Mouse (Mus musculus): Measurements from ENCODE around the gene Ap1m1. TPM values are rescaled to one million over a fixed set of nuclear protein-coding genes. Genes with fewer than 3 reads are reported as not detected.

Gene Ap1m1
- polyA plus RNA-seq, 1 experiment = 39.4 TPM

GRCm38 (mm10) chr8:72281634-72282033 lies 41.8 kb downstream of the Ap1m1 start:
- DNase-seq (ENCODE audit: low read depth, low spot score) = no peak
- 17% methylated on average over 3 of the region's 3 CpGs for WGBS

DNA sequence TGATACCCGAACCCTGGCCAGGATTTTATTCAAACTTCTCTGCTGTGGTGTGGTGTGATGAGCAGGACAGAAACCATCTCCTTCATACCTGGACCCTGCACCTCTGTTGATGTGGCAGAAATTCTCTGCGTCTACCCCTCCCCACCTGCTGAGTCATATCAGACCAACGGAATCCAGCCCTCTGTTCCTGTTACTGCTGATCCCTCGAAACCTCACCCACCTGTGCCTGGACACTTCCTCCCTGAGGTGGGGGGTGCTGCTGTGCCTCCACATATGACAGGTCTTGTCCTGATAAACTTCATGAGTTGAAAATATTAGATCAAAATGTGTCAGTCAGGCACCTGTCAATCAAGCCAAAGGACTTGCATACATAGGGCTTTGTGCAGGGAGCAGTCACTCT lies 45.5 kb downstream of the Ap1m1 start:
- DNase-seq (ENCODE audit: low read depth, low spot score) = no peak
- 43% methylated on average over 4 of the region's 4 CpGs for WGBS

DNA sequence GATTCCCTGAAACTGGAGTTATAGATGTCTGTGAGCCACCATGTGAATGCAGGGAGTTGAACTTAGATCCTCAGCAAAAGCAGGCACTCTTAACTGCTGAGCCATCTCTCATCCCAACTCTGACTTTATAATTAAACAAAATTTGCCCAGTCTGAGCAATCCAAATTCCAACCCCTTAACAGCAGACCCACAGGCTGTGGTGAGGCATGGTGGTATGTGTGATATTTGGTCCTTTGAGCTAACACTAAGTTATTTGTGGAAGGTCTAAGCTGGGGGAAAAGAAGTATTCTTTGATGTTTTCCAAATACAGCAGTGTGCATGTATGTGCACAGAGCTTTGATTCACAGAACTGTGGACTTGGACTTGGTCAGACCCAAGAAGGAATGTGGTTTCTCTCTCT lies 49.2 kb downstream of the Ap1m1 start:
- no peak for DNase-seq (ENCODE audit: low read depth, low spot score)

GRCm38 (mm10) chr8:72291104-72291503 lies 51.3 kb downstream of the Ap1m1 start:
- DNase-seq (ENCODE audit: low read depth, low spot score) = no peak

DNA sequence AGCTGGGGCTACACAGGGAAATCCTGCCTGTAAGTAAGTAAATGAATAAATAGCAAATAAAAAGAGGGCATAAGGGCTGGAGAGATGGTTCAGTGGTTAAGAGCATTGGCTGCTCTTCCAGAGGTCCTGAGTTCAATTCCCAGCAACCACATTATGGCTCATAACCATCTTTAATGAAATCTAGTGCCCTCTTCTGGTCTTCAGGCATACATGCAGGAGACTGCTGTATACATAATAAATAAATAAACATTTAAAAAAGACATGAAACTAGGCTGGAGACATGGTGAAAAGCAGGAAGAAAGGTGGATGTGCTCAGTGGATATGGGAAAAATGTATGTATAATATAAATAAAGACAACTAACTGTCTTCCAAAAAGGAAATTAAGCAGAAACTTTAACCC lies 53.5 kb downstream of the Ap1m1 start:
- DNase-seq (ENCODE audit: low read depth, low spot score) = no peak

More at GRCm38 (mm10) chr8:72291104-72291503, 51.3 kb downstream of the Ap1m1 start:
- 60% methylated on average over 2 of the region's 2 CpGs for WGBS

DNA sequence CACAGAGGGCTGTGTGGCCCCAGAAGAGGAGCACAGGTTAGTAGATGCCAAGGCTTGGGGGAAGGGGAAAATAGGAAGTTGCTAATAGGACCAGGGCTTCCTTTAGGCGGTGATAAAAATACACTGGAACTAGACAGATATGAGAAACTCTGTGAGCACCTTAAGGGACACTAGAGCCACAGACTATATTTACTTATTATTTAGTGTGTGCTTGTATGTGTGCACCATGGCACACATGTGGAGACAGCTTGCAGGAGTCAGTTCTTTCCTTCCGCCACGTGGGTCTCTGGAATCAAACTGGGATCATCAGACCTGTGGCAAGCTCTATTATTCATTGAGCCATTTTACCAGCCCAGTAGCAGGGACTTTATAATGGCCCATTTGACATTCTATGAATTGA lies 55.3 kb downstream of the Ap1m1 start:
- 60% methylated on average over 3 of the region's 3 CpGs for whole genome bisulfite sequencing
- DNase-seq (ENCODE audit: low read depth, low spot score) = no peak

- 38% methylated on average over 8 of the region's 8 CpGs for WGBS
- no peak for DNase-seq (ENCODE audit: low read depth, low spot score)
These were observed 55.9 kb downstream of the Ap1m1 start for GRCm38 (mm10) chr8:72295679-72296078.

DNA sequence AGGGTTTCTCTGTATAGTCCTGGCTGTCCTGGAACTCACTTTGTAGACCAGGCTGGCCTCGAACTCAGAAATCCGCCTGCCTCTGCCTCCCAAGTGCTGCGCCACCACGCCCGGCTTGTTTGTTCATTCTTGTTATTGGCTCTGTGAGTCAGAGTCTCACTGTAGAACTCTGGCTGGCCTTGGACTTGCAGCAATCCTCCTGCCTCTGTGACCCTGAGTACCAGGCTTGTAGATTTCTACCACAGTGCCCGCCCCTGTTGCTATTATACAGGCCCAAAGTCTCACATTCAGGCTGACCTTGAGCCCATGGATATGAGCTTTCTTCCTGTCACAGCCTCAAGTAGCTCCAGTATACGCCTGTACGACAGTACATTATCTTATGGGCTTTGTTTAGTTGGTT lies 56.7 kb downstream of the Ap1m1 start:
- 92% methylated on average over 8 of the region's 8 CpGs for WGBS
- no peak for DNase-seq (ENCODE audit: low read depth, low spot score)

DNA sequence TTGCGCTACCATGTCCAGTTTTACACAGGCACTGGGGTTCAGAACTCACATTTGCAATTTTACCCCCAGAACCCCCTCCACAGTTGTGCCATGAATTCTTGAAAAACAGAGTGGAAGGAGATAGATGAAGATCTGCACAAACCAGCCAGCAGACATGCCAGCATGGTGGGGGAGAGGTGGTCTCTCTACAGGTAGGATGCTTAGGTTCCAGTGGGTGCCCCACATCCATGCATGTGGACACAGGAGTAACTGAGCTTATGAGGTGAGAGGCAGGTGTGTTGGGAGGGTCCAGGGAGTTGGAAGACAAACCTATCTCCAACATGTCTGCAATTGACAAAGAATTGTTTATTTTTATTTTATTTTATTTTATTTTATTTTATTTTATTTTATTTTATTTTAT lies 59.1 kb downstream of the Ap1m1 start:
- 96% methylated on average over 1 of the region's 1 CpGs for WGBS
- no peak for DNase-seq (ENCODE audit: low read depth, low spot score)

- WGBS = 78% methylated on average over 9 of the region's 9 CpGs
- DNase-seq (ENCODE audit: low read depth, low spot score) = no peak
These were observed 61.0 kb downstream of the Ap1m1 start for GRCm38 (mm10) chr8:72300654-72301400.

- DNase-seq (ENCODE audit: low read depth, low spot score) = no peak
These were observed 61.7 kb downstream of the Ap1m1 start for GRCm38 (mm10) chr8:72301497-72301896.

GRCm38 (mm10) chr8:72302986-72303612 lies 63.3 kb downstream of the Ap1m1 start:
- no peak for DNase-seq (ENCODE audit: low read depth, low spot score)
- 39% methylated on average over 8 of the region's 8 CpGs for WGBS

More at GRCm38 (mm10) chr8:72301497-72301896, 61.7 kb downstream of the Ap1m1 start:
- WGBS = 74% methylated on average over 5 of the region's 5 CpGs

DNA sequence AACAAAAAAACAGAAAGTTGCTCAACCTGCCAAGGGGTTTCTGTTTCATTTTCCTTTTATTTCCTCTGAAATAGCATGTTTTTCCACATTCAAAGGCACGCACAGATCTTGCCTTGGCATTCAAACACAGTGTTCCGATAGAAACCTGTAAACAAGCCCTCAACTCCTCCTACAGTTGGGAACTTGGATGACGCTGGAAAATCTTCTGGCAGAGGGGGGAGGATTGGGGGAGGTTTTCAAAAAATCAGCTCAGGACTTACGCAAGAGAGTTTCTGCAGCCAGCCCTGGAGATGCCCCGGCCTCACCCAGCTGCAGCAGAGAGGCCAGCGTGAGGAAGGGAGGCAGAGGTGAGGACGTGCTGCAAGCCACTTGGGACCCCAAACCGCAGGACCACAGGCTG lies 63.8 kb downstream of the Ap1m1 start:
- 19% methylated on average over 8 of the region's 8 CpGs for WGBS
- DNase-seq (ENCODE audit: low read depth, low spot score) = no peak

GRCm38 (mm10) chr8:72305210-72305905 lies 65.5 kb downstream of the Ap1m1 start, which contains the start of gene Gm10282:
Gene Gm10282 (minus strand): TSS chr8:72305260.
- WGBS = 78% methylated on average over 16 of the region's 16 CpGs
- DNase-seq (ENCODE audit: low read depth, low spot score) = no peak

GRCm38 (mm10) chr8:72306913-72307312 lies 67.1 kb downstream of the Ap1m1 start:
- no peak for DNase-seq (ENCODE audit: low read depth, low spot score)
- 39% methylated on average over 5 of the region's 5 CpGs for WGBS

Other genes with a start within 250 kb of the Ap1m1 start
- gene Cyp4f18, start 230.4 kb upstream of the Ap1m1 start, polyA plus RNA-seq (2012; rRNA removed) = 8.4 and 13.3 TPM in 2 replicates
- gene Olfr372, start 198.8 kb upstream of the Ap1m1 start, polyA plus RNA-seq (2012; rRNA removed) = not detected in 2 replicates
- gene Olfr373, start 156.8 kb upstream of the Ap1m1 start, polyA plus RNA-seq (2012; rRNA removed) = not detected in 2 replicates
- not detected in 2 replicates for gene Olfr374, start 133.0 kb upstream of the Ap1m1 start, polyA plus RNA-seq (2012; rRNA removed)
- 43.5 and 47.4 TPM in 2 replicates for gene Tpm4, start 105.0 kb upstream of the Ap1m1 start, polyA plus RNA-seq (2012; rRNA removed)
- 79.7 and 144 TPM in 2 replicates for gene Rab8a, start 78.8 kb upstream of the Ap1m1 start, polyA plus RNA-seq (2012; rRNA removed)
- gene Hsh2d, start 50.4 kb upstream of the Ap1m1 start, polyA plus RNA-seq (2012; rRNA removed) = 4.0 and 6.3 TPM in 2 replicates
- not detected in 2 replicates for gene Cib3, start 27.2 kb upstream of the Ap1m1 start, polyA plus RNA-seq (2012; rRNA removed)
- gene Gm11034, start 26.4 kb upstream of the Ap1m1 start, polyA plus RNA-seq (2012; rRNA removed) = not detected in 2 replicates
- 53.3 and 55.0 TPM in 2 replicates for gene Fam32a, start 20.3 kb upstream of the Ap1m1 start, polyA plus RNA-seq (2012; rRNA removed)
- 0.81 and 1.1 TPM in 2 replicates for gene Gm10282, start 65.2 kb downstream of the Ap1m1 start, polyA plus RNA-seq (2012; rRNA removed)
- 9.5 and 11.3 TPM in 2 replicates for gene Klf2, start 79.0 kb downstream of the Ap1m1 start, polyA plus RNA-seq (2012; rRNA removed)
- 25.5 and 34.9 TPM in 2 replicates for gene Eps15l1, start 181.4 kb downstream of the Ap1m1 start, polyA plus RNA-seq (2012; rRNA removed)
- 0.12 and 0.18 TPM in 2 replicates for gene Calr3, start 203.9 kb downstream of the Ap1m1 start, polyA plus RNA-seq (2012; rRNA removed)
- gene 1700030K09Rik, start 203.9 kb downstream of the Ap1m1 start, polyA plus RNA-seq (2012; rRNA removed) = 3.2 and 3.4 TPM in 2 replicates
- gene Cherp, start 235.2 kb downstream of the Ap1m1 start, polyA plus RNA-seq (2012; rRNA removed) = 23.7 and 38.3 TPM in 2 replicates